Mouse (Mus musculus): ENCODE measurements around the gene Ank2. TPM values are rescaled to one million over a fixed set of nuclear protein-coding genes. Genes with fewer than 3 reads are reported as not detected.

The Ank2 gene
- polyA plus RNA-seq, 1 experiment from 2014 or later: 78.8 TPM

GRCm38 (mm10) chr3:127210552-127210951, 288.6 kb downstream of the Ank2 start:
- DNase-seq (ENCODE audit: low spot score) (no peak), ATAC-seq (replicated peaks; ENCODE audit: low FRiP score) (no peak)
- Histone ChIP-seq H3K9ac (ENCODE audit: low read length) (no peak overlapping the region), H3K4me1 (replicated peaks; ENCODE audit: control insufficient read depth, insufficient read depth, low read length) (no peaks in the 10 kb centered on the region), H3K27ac (ENCODE audit: low read depth, low read length) (no peak overlapping the region), H3K4me3 (ENCODE audit: low read depth, low read length) (no peak overlapping the region), H3K36me3 (ENCODE audit: control insufficient read depth, insufficient read depth, low read length) (no peaks in the 10 kb centered on the region), H3K27me3 (ENCODE audit: control insufficient read depth, insufficient read depth, low read length) (no peaks in the 10 kb centered on the region), H3K4me2 (ENCODE audit: low read depth, low read length, severe bottlenecking) (no peak overlapping the region), H3K9me3 (ENCODE audit: control insufficient read depth, low read length) (no peaks in the 10 kb centered on the region)
- 65% methylated on average over 4 of the region's 4 CpGs for WGBS

- Histone ChIP-seq H3K27ac (ENCODE audit: low read depth, low read length) (no peak overlapping the region), H3K4me2 (ENCODE audit: low read depth, low read length, severe bottlenecking) (no peak overlapping the region), H3K4me3 (ENCODE audit: low read depth, low read length) (no peak overlapping the region), H3K9ac (ENCODE audit: low read length) (no peak overlapping the region), H3K36me3 (ENCODE audit: control insufficient read depth, insufficient read depth, low read length) (no peaks in the 10 kb centered on the region), H3K9me3 (ENCODE audit: control insufficient read depth, low read length) (no peaks in the 10 kb centered on the region), H3K27me3 (ENCODE audit: control insufficient read depth, insufficient read depth, low read length) (no peaks in the 10 kb centered on the region), H3K4me1 (replicated peaks; ENCODE audit: control insufficient read depth, insufficient read depth, low read length) (no peaks in the 10 kb centered on the region)
- no peak for ATAC-seq (replicated peaks; ENCODE audit: low FRiP score)
- DNase-seq (ENCODE audit: low spot score): no peak
- 91% methylated on average over 5 of the region's 5 CpGs for WGBS
These were observed 290.3 kb downstream of the Ank2 start for GRCm38 (mm10) chr3:127208871-127209270.

GRCm38 (mm10) chr3:127205883-127206434, 293.2 kb downstream of the Ank2 start:
- DNase-seq (ENCODE audit: low spot score): no peak
- no peak overlapping the region for H3K4me3 ChIP-seq (ENCODE audit: low read depth, low read length)
- no peaks in the 10 kb centered on the region for H3K27me3 ChIP-seq (ENCODE audit: control insufficient read depth, insufficient read depth, low read length)
- 91% methylated on average over 5 of the region's 5 CpGs for WGBS
- H3K9me3 ChIP-seq (ENCODE audit: control insufficient read depth, low read length): no peaks in the 10 kb centered on the region
- H3K9ac ChIP-seq (ENCODE audit: low read length): no peak overlapping the region
- no peaks in the 10 kb centered on the region for H3K4me1 ChIP-seq (replicated peaks; ENCODE audit: control insufficient read depth, insufficient read depth, low read length)
- H3K36me3 ChIP-seq (ENCODE audit: control insufficient read depth, insufficient read depth, low read length): no peaks in the 10 kb centered on the region
- no peak for ATAC-seq (replicated peaks; ENCODE audit: low FRiP score)
- no peak overlapping the region for H3K4me2 ChIP-seq (ENCODE audit: low read depth, low read length, severe bottlenecking)
- no peak overlapping the region for H3K27ac ChIP-seq (ENCODE audit: low read depth, low read length)

GRCm38 (mm10) chr3:127202484-127203115, 296.6 kb downstream of the Ank2 start:
- H3K4me3 ChIP-seq (ENCODE audit: low read depth, low read length): no peak overlapping the region
- no peak overlapping the region for H3K4me2 ChIP-seq (ENCODE audit: low read depth, low read length, severe bottlenecking)
- no peak for DNase-seq (ENCODE audit: low spot score)
- 42% methylated on average over 11 of the region's 11 CpGs for WGBS
- no peaks in the 10 kb centered on the region for H3K27me3 ChIP-seq (ENCODE audit: control insufficient read depth, insufficient read depth, low read length)
- H3K27ac ChIP-seq (ENCODE audit: low read depth, low read length): no peak overlapping the region
- no peaks in the 10 kb centered on the region for H3K9me3 ChIP-seq (ENCODE audit: control insufficient read depth, low read length)
- no peak for ATAC-seq (replicated peaks; ENCODE audit: low FRiP score)
- no peak overlapping the region for H3K9ac ChIP-seq (ENCODE audit: low read length)
- no peaks in the 10 kb centered on the region for H3K4me1 ChIP-seq (replicated peaks; ENCODE audit: control insufficient read depth, insufficient read depth, low read length)
- H3K36me3 ChIP-seq (ENCODE audit: control insufficient read depth, insufficient read depth, low read length): no peaks in the 10 kb centered on the region

- Histone ChIP-seq H3K27me3 (ENCODE audit: control insufficient read depth, insufficient read depth, low read length) (no peaks in the 10 kb centered on the region), H3K27ac (ENCODE audit: low read depth, low read length) (no peak overlapping the region), H3K4me2 (ENCODE audit: low read depth, low read length, severe bottlenecking) (no peak overlapping the region), H3K36me3 (ENCODE audit: control insufficient read depth, insufficient read depth, low read length) (no peaks in the 10 kb centered on the region), H3K4me3 (ENCODE audit: low read depth, low read length) (no peak overlapping the region), H3K4me1 (replicated peaks; ENCODE audit: control insufficient read depth, insufficient read depth, low read length) (no peaks in the 10 kb centered on the region), H3K9ac (ENCODE audit: low read length) (no peak overlapping the region), H3K9me3 (ENCODE audit: control insufficient read depth, low read length) (no peaks in the 10 kb centered on the region)
- DNase-seq (ENCODE audit: low spot score) (no peak), ATAC-seq (replicated peaks; ENCODE audit: low FRiP score) (no peak)
- WGBS: 88% methylated on average over 3 of the region's 3 CpGs
These were observed 298.4 kb downstream of the Ank2 start for GRCm38 (mm10) chr3:127200789-127201188.

GRCm38 (mm10) chr3:127199112-127199665, 300.0 kb downstream of the Ank2 start:
- Histone ChIP-seq H3K4me2 (ENCODE audit: low read depth, low read length, severe bottlenecking) (no peak overlapping the region), H3K4me1 (replicated peaks; ENCODE audit: control insufficient read depth, insufficient read depth, low read length) (no peaks in the 10 kb centered on the region), H3K27me3 (ENCODE audit: control insufficient read depth, insufficient read depth, low read length) (no peaks in the 10 kb centered on the region), H3K27ac (ENCODE audit: low read depth, low read length) (no peak overlapping the region), H3K9ac (ENCODE audit: low read length) (no peak overlapping the region), H3K36me3 (ENCODE audit: control insufficient read depth, insufficient read depth, low read length) (no peaks in the 10 kb centered on the region), H3K9me3 (ENCODE audit: control insufficient read depth, low read length) (no peaks in the 10 kb centered on the region), H3K4me3 (ENCODE audit: low read depth, low read length) (no peak overlapping the region)
- DNase-seq (ENCODE audit: low spot score): no peak
- ATAC-seq (replicated peaks; ENCODE audit: low FRiP score): no peak
- whole genome bisulfite sequencing: 92% methylated on average over 9 of the region's 9 CpGs

- DNase-seq (ENCODE audit: low spot score) (no peak), ATAC-seq (replicated peaks; ENCODE audit: low FRiP score) (no peak)
- Histone ChIP-seq H3K9me3 (ENCODE audit: control insufficient read depth, low read length) (no peaks in the 10 kb centered on the region), H3K4me1 (replicated peaks; ENCODE audit: control insufficient read depth, insufficient read depth, low read length) (no peaks in the 10 kb centered on the region), H3K4me2 (ENCODE audit: low read depth, low read length, severe bottlenecking) (no peak overlapping the region), H3K27me3 (ENCODE audit: control insufficient read depth, insufficient read depth, low read length) (no peaks in the 10 kb centered on the region), H3K36me3 (ENCODE audit: control insufficient read depth, insufficient read depth, low read length) (no peaks in the 10 kb centered on the region), H3K9ac (ENCODE audit: low read length) (no peak overlapping the region), H3K4me3 (ENCODE audit: low read depth, low read length) (no peak overlapping the region), H3K27ac (ENCODE audit: low read depth, low read length) (no peak overlapping the region)
- 94% methylated on average over 7 of the region's 7 CpGs for WGBS
These were observed 300.5 kb downstream of the Ank2 start for GRCm38 (mm10) chr3:127198656-127199055.

GRCm38 (mm10) chr3:127188789-127189128, 310.4 kb downstream of the Ank2 start:
- WGBS: 93% methylated on average over 5 of the region's 5 CpGs
- no peak overlapping the region for H3K4me3 ChIP-seq (ENCODE audit: low read depth, low read length)
- H3K4me2 ChIP-seq (ENCODE audit: low read depth, low read length, severe bottlenecking): no peak overlapping the region
- H3K9me3 ChIP-seq (ENCODE audit: control insufficient read depth, low read length): no peaks in the 10 kb centered on the region
- H3K9ac ChIP-seq (ENCODE audit: low read length): no peak overlapping the region
- H3K27ac ChIP-seq (ENCODE audit: low read depth, low read length): no peak overlapping the region
- H3K4me1 ChIP-seq (replicated peaks; ENCODE audit: control insufficient read depth, insufficient read depth, low read length): no peaks in the 10 kb centered on the region
- H3K27me3 ChIP-seq (ENCODE audit: control insufficient read depth, insufficient read depth, low read length): no peaks in the 10 kb centered on the region
- no peak for ATAC-seq (replicated peaks; ENCODE audit: low FRiP score)
- DNase-seq (ENCODE audit: low spot score): no peak
- no peaks in the 10 kb centered on the region for H3K36me3 ChIP-seq (ENCODE audit: control insufficient read depth, insufficient read depth, low read length)
